Mouse (Mus musculus) small intestine, adult 2 months (tissue): ENCODE measurements around the gene Gfod1.

ENCODE experiments used
- CTCF ChIP-seq: fragments of 200-500 bp; IDR thresholded peaks from 2 replicates; pipeline ENCODE4 v1.5.1; 2012; ENCODE audit warnings: low read depth, mild to moderate bottlenecking, control low read depth, inconsistent platforms, low read length, moderate library complexity, mixed read lengths; ENCODE audit not compliant: insufficient replicate concordance, insufficient read length; ENCODE audit errors: extremely low read depth
- POLR2A ChIP-seq: fragments of 200-500 bp; IDR thresholded peaks from 2 replicates; pipeline ENCODE4 v1.6.1; 2012; ENCODE audit warnings: low read depth, mild to moderate bottlenecking, control low read depth, inconsistent platforms, low read length, moderate library complexity

- TF ChIP-seq CTCF (no peak), POLR2A (no peak)
These were observed 50.4 kb downstream of the Gfod1 start for GRCm38 (mm10) chr13:43253526-43253925.
